14 mouse cellular contexts compared by ENCODE assay signal in the genomic region with DNA sequence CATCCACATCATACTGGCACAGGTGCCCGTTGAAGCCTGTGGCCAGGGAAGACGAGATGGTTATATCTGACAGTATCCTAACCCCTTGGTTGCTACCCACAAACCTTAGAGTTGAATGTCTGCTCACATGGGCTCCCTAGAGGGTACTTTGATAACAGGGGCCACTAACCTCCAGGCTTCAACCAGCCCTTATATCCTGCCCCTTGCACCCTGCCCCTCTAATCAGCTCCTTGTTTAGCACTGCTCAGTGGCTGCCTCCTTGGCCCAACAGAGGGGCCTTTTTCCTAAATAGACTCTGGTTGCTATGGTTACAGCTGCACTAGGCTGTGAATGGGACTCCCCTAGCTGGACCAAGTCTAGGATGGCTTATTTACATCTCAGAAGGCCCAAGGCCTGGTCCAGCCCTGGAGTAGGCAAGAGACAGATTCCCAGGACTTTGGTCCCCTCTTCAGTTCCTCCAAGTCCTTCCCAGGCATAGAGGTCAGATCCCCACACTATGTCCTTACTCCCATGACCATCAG. TPM values are rescaled to one million over a fixed set of nuclear protein-coding genes. Genes with fewer than 3 reads are reported as not detected.
DNase-seq lines count a peak whose midpoint lies in the region; ATAC-seq lines count a peak whose summit lies in the region.
"Had no signal": no experiment of that assay in that cellular context is flagged by ENCODE, and none has a peak within 500 bp of the region (broad histone marks: within the 10 kb centered on the region; RNA-seq: fewer than 3 reads in every experiment).

No protein-coding gene starts in this region.

- H3K27me3 ChIP-seq in midbrain, embryonic 10.5 days (ENCODE audit: low read depth, poor library complexity, severe bottlenecking): no peaks in the 10 kb centered on the region
- no peaks in the 10 kb centered on the region for H3K27me3 ChIP-seq in neural tube, embryonic 15.5 days (replicated peaks)
- H3K27me3 ChIP-seq: limb, embryonic 12.5 days had no signal

- DNase-seq in embryo, embryonic 10 days (ENCODE audit: low spot score): peak; percentile 69
- no peak for DNase-seq in embryo, embryonic 9.5 days (ENCODE audit: extremely low spot score)
- peak; percentile 36 for DNase-seq in retina, embryonic 14.5 days (ENCODE audit: low spot score)
- no peak for DNase-seq in retina, postnatal 1 day
- peak; percentile 63 for DNase-seq in midbrain, embryonic 10.5 days (ENCODE audit: low spot score)
- DNase-seq in thymus, postnatal 36 days: no peak
- DNase-seq in layer of hippocampus, adult 9-11 months: no peak
- DNase-seq: adrenal gland, postnatal 25 days; gastrocnemius, postnatal 36 days; heart, postnatal 14 days; kidney, adult 9 months; lung, postnatal 4 days had no signal

- H3K27ac ChIP-seq in midbrain, embryonic 10.5 days (replicated peaks): peak overlapping the region; percentile 77
- peak overlapping the region; percentile 14; the same call in 1 of the 2 replicates for H3K27ac ChIP-seq in neural tube, embryonic 15.5 days (replicated peaks)
- H3K27ac ChIP-seq: limb, embryonic 12.5 days had no signal

- ATAC-seq in neural tube, embryonic 15.5 days (ENCODE audit: low FRiP score): peak; percentile 51; the same call in 1 of the 2 replicates

- no peak overlapping the region for H3K4me3 ChIP-seq in midbrain, embryonic 10.5 days
- no peak overlapping the region for H3K4me3 ChIP-seq in neural tube, embryonic 15.5 days (replicated peaks)
- H3K4me3 ChIP-seq: limb, embryonic 12.5 days had no signal

- no peaks in the 10 kb centered on the region for H3K9me3 ChIP-seq in midbrain, embryonic 10.5 days (replicated peaks)
- no peaks in the 10 kb centered on the region for H3K9me3 ChIP-seq in neural tube, embryonic 15.5 days (replicated peaks)
- H3K9me3 ChIP-seq: limb, embryonic 12.5 days had no signal

- H3K4me2 ChIP-seq in neural tube, embryonic 15.5 days: no peak overlapping the region
- H3K4me2 ChIP-seq: limb, embryonic 12.5 days had no signal

- peaks cover 100% of the 10 kb centered on the region for H3K36me3 ChIP-seq in midbrain, embryonic 10.5 days
- H3K36me3 ChIP-seq in neural tube, embryonic 15.5 days: peaks cover 4% of the 10 kb centered on the region; the same call in 1 of the 2 replicates

- peaks cover 74% of the 10 kb centered on the region for H3K4me1 ChIP-seq in midbrain, embryonic 10.5 days
- peaks cover 66% of the 10 kb centered on the region for H3K4me1 ChIP-seq in neural tube, embryonic 15.5 days

- 80% methylated on average over 2 of the region's 2 CpGs for WGBS in midbrain, embryonic 10.5 days
- 72% methylated on average over 2 of the region's 2 CpGs for WGBS in neural tube, embryonic 15.5 days

- H3K9ac ChIP-seq in neural tube, embryonic 15.5 days (replicated peaks): no peak overlapping the region
- H3K9ac ChIP-seq: limb, embryonic 12.5 days had no signal

RNA-seq across cellular contexts. Expression of a gene that starts 33.7 kb away (rescaled TPM):
- 21.4 and 28.7 TPM in 2 replicates for polyA plus RNA-seq in midbrain, embryonic 10.5 days (2016; fragmentation: Nextera tagmentation; extraction: Ambion mirVana)
- 16.7 and 17.2 TPM in 2 replicates for polyA plus RNA-seq in neural tube, embryonic 15.5 days (2015; fragmentation: Nextera tagmentation; extraction: Ambion mirVana)

RNA-seq across cellular contexts. Expression of a gene that starts 37.7 kb away (rescaled TPM):
- 30.1 and 38.3 TPM in 2 replicates for polyA plus RNA-seq in midbrain, embryonic 10.5 days (2016; fragmentation: Nextera tagmentation; extraction: Ambion mirVana)
- 11.7 and 22.6 TPM in 2 replicates for polyA plus RNA-seq in neural tube, embryonic 15.5 days (2015; fragmentation: Nextera tagmentation; extraction: Ambion mirVana)

Comparison
In these comparisons a context has a peak if more than half of its experiments do, and no peak if none do; other contexts are left out.
1. DNase-seq: peak in embryo, embryonic 10 days (single experiment), retina, embryonic 14.5 days (single experiment) and midbrain, embryonic 10.5 days (single experiment); none in embryo, embryonic 9.5 days (single experiment), retina, postnatal 1 day (single experiment), thymus, postnatal 36 days (0 of 2) and layer of hippocampus, adult 9-11 months (single experiment).